Mouse (Mus musculus) thymus, adult 2 months (tissue): ENCODE data around the gene Arhgap44. TPM values are rescaled to one million over a fixed set of nuclear protein-coding genes. Genes with fewer than 3 reads are reported as not detected.

ENCODE experiments used
- DNase-seq: peaks from one replicate; pipeline ENCODE4 v3.0.0; 2021
- H3K27ac ChIP-seq: fragments of 200-500 bp; 2 replicates; pipeline ENCODE4 v1.5.1; 2012; ENCODE audit warnings: low read length, control low read depth; ENCODE audit not compliant: control insufficient read depth, insufficient read depth
- H3K27me3 ChIP-seq: fragments of 200-500 bp; 2 replicates; pipeline ENCODE4 v1.6.1; 2012; ENCODE audit warnings: mild to moderate bottlenecking, low read length, moderate library complexity, mixed read lengths; ENCODE audit not compliant: control insufficient read depth, insufficient read depth
- H3K36me3 ChIP-seq: fragments of 200-500 bp; 2 replicates; pipeline ENCODE4 v1.6.1; 2012; ENCODE audit warnings: mild to moderate bottlenecking, low read length, moderate library complexity; ENCODE audit not compliant: control insufficient read depth, insufficient read depth
- H3K4me1 ChIP-seq: fragments of 200-500 bp; replicated peaks from 2 replicates; pipeline ENCODE4 v1.6.1; 2012; ENCODE audit warnings: low read length; ENCODE audit not compliant: control insufficient read depth, insufficient read depth
- H3K4me3 ChIP-seq: fragments of 200-500 bp; 2 replicates; pipeline ENCODE4 v1.5.1; 2012; ENCODE audit warnings: mild to moderate bottlenecking, low read length, control low read depth, moderate library complexity; ENCODE audit not compliant: control insufficient read depth, insufficient read depth
- CTCF ChIP-seq: fragments of 200-500 bp; IDR thresholded peaks from 2 replicates; pipeline ENCODE4 v1.5.1; 2012; ENCODE audit warnings: mild to moderate bottlenecking, control low read depth, low read length, moderate library complexity, borderline replicate concordance; ENCODE audit not compliant: control insufficient read depth, poor library complexity, insufficient read depth; ENCODE audit errors: extremely low read depth
- POLR2A ChIP-seq: fragments of 200-500 bp; IDR thresholded peaks from 2 replicates; pipeline ENCODE4 v1.6.1; 2012; ENCODE audit warnings: mild to moderate bottlenecking, low read length, control low read depth, moderate library complexity; ENCODE audit not compliant: control insufficient read depth, poor library complexity, insufficient read depth; ENCODE audit errors: extremely low read depth
- WGBS: fragments of 180-500 bp; shearing (Covaris S2); methylation state at CpG from one replicate; pipeline ENCODE4 v1.1.7; 2018; 5-methylcytosine and 5-hydroxymethylcytosine counted together
- polyA plus RNA-seq: library from polyadenylated mRNA; depleted of rRNA; stranded (reverse); fragments of >200 nt; gene quantifications from 2 replicates; pipeline ENCODE4 v1.2.3, GENCODE M21; 2012

Gene Arhgap44
- polyA plus RNA-seq, 1 experiment, result 6.7 TPM

DNA sequence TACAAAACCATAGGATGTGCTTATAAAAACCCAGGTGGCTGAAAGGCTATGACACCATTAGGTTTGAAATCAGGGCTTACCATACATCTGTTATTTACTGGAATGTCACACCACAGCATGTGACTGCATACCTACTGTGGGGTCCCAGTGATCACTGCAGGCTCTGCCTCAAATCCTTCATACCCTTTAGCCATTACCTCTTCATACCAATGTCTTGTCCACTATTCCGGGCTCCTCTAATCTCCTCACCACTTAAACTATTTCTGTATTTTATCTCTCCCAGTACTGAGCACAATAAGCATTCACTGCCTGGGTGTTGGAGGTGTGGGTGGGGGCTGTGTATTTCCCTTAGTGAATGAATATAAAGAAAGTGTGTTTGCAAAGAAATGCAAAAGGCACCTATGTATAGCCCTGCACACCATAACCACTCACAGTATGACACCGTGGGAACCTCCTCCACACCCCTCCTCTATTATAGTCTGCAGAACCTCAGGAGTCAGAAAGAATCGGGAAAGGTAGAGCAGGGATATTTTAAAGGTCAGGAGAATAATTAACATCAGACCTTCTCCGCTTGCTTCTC is 19.8 kb downstream of the Arhgap44 start:
- DNase-seq, result no peak
- WGBS, result 94% methylated on average over 4 of the region's 4 CpGs
- H3K27ac ChIP-seq, result no peak overlapping the region

DNA sequence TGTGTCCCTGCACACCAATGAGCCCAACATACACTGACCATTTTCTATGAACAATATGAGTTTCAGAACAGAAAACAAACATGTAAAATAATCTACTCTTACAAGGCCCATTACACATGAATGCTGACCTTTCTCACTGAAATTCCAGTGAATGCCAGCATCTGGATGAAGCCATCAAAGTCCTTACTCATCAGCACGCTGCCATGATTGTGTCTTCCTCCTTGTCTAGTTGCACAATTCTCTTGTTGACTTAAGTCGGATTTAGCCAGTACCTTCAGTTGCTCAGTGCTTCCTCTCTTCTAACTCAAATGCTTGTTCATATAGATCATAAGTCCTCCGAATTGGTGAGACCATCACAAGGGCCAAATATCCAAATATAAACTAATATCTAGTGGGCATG is 23.7 kb downstream of the Arhgap44 start:
- no peak overlapping the region for H3K27ac ChIP-seq
- no peaks in the 10 kb centered on the region for H3K36me3 ChIP-seq
- no peak for DNase-seq
- no peaks in the 10 kb centered on the region for H3K4me1 ChIP-seq
- 89% methylated on average over 3 of the region's 3 CpGs for WGBS
- H3K27me3 ChIP-seq, result no peaks in the 10 kb centered on the region
- H3K4me3 ChIP-seq, result no peak overlapping the region
- no peak for TF ChIP-seq CTCF
- TF ChIP-seq POLR2A, result no peak

More for the DNA sequence above, 19.8 kb downstream of the Arhgap44 start:
- H3K36me3 ChIP-seq, result no peaks in the 10 kb centered on the region
- TF ChIP-seq CTCF, result no peak
- TF ChIP-seq POLR2A, result no peak
- H3K27me3 ChIP-seq, result no peaks in the 10 kb centered on the region
- H3K4me1 ChIP-seq, result no peaks in the 10 kb centered on the region
- no peak overlapping the region for H3K4me3 ChIP-seq

DNA sequence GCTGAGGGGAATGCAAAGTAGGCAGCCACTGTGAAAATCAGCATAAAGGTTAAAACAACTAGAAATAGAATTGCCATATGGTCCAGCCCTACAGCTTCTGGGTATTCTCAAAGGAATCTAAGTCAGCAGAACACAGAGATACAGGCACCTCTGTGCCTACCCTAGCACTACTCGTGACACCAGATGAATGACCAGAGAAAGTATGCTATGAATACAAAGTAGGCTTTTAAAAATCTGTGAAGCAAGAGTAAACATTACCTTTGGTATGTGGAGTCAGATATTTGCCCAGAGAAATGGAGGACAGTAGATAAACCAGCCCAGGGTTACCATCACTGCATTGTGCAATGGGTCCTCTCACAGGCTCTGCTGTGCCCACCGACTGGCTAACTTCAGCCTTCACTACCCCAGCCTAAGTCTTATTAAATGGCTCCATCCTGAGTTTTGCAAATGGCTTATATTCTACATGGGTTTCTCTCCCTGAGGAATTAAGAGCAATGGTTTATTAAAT is 25.6 kb downstream of the Arhgap44 start:
- Histone ChIP-seq H3K4me1 (no peaks in the 10 kb centered on the region), H3K36me3 (no peaks in the 10 kb centered on the region), H3K27ac (no peak overlapping the region), H3K4me3 (no peak overlapping the region), H3K27me3 (no peaks in the 10 kb centered on the region)
- 95% methylated on average over 2 of the region's 2 CpGs for WGBS
- DNase-seq, result no peak
- no peak for TF ChIP-seq CTCF
- TF ChIP-seq POLR2A, result no peak

DNA sequence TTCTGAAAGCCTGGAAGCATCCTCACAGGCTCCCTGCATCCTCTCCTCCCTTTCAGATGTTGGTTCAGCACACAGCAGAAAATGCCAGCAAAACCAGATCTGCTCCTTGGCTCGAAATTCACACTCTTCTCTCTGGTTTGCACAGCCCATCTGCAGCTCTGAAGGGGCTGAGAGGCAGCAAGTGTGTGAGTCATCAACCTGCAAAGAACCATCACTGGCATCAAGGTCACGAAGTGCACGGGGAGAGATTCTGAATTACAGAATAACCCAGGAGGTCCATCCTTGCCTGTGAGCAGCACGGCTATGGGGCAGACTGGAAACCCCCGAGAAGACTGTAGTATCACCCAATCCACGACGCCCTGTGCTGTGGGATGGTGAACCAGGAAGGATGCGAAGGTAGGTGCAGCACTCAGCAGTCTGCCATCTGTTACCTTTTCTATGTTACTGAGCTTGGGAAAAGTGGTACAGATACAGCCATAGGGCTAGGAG is 27.5 kb downstream of the Arhgap44 start:
- H3K4me3 ChIP-seq, result no peak overlapping the region
- no peaks in the 10 kb centered on the region for H3K4me1 ChIP-seq
- no peaks in the 10 kb centered on the region for H3K27me3 ChIP-seq
- H3K27ac ChIP-seq, result no peak overlapping the region
- no peak for DNase-seq
- TF ChIP-seq POLR2A, result no peak
- no peak for TF ChIP-seq CTCF
- no peaks in the 10 kb centered on the region for H3K36me3 ChIP-seq
- 87% methylated on average over 8 of the region's 8 CpGs for WGBS

DNA sequence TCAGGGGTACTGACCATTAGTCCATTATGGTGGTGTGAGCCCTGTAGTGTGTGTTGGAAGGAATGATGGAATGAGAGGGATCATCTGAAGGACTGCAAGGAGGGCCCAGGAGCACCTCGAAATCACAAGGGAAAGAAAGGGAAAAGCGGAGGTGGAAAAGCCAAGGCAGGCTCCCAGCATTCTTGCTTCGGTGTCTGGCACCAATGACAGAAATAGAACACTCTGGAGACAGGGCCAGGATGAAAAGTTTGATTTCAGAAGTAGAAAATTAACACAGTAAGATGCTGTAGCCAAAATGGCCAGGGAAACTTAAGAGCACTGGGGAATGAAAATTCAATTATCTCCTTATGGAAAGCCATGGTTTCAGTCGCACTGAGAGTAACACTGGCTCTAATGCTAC is 29.1 kb downstream of the Arhgap44 start:
- no peak for TF ChIP-seq CTCF
- TF ChIP-seq POLR2A, result no peak
- H3K27ac ChIP-seq, result no peak overlapping the region
- H3K4me1 ChIP-seq, result no peaks in the 10 kb centered on the region
- no peak overlapping the region for H3K4me3 ChIP-seq
- no peaks in the 10 kb centered on the region for H3K36me3 ChIP-seq
- no peak for DNase-seq
- no peaks in the 10 kb centered on the region for H3K27me3 ChIP-seq
- 84% methylated on average over 4 of the region's 4 CpGs for WGBS

DNA sequence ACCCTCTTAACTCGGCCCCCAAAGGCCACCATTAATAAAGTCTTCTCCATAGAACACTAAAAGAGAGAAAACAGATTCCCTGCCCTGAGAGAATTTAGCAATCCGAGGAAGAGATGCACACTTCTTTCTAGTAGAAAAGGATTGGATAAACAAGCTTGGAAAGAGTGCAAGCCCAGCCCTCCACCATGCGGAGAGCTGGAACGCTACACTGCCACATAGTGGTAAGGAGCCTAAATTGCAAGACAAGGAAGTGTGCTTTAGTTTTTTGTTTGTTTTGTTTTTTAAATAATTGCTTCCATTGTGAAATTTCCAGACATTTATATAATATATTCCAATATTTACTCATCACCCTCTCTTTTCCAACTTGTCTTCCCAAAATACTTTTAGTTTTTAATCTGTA is 33.7 kb downstream of the Arhgap44 start:
- H3K27ac ChIP-seq, result no peak overlapping the region
- TF ChIP-seq POLR2A (no peak), CTCF (no peak)
- H3K4me1 ChIP-seq, result no peaks in the 10 kb centered on the region
- no peaks in the 10 kb centered on the region for H3K27me3 ChIP-seq
- H3K36me3 ChIP-seq, result no peaks in the 10 kb centered on the region
- 84% methylated on average over 4 of the region's 4 CpGs for WGBS
- DNase-seq, result no peak
- H3K4me3 ChIP-seq, result no peak overlapping the region

DNA sequence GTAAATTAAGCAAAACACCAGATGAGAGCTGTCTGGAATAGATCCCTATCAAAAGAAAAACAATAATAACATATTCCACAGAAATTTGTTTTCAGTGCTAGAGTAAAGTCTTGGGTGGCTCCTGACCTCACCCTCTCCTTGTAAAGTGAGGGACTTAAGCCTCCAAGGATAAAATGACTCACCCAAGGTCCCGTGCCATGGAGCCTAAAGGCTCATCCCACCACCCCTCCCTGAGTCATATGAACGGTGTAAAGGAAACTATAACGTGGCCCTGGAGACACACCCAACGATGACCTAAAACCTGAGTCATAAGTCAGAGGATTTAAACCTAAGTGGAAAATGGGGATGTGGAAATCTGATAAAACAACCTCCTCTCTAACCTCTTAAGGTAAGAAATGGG is 34.1 kb downstream of the Arhgap44 start:
- H3K27me3 ChIP-seq, result no peaks in the 10 kb centered on the region
- H3K36me3 ChIP-seq, result no peaks in the 10 kb centered on the region
- H3K4me3 ChIP-seq, result no peak overlapping the region
- H3K4me1 ChIP-seq, result no peaks in the 10 kb centered on the region
- TF ChIP-seq POLR2A (no peak), CTCF (no peak)
- H3K27ac ChIP-seq, result no peak overlapping the region
- 70% methylated on average over 4 of the region's 4 CpGs for WGBS
- DNase-seq, result no peak
